Mouse (Mus musculus) hindbrain, embryonic 16.5 days (tissue): ENCODE measurements at regions not wholly inside any gene's neighbourhood (a gene's known extent, or its start where the extent isn't known, plus 50 kb on each side); places are given as distances from the start of the nearest gene placed in this dataset.
"Not testable (repeated sequence)": the region's sequence is repeated elsewhere in the genome, so short reads cannot be mapped to it uniquely, and the experiment has no call there.

Source experiments
- ATAC-seq: fragments of 200-750 bp; cut with Nextera tagmentation; 2 replicates; pipeline ENCODE4 v1.8.0; 2017; ENCODE audit warnings: moderate TSS enrichment, moderate library complexity
- H3K27ac ChIP-seq: fragments of 300-500 bp; sonication (generic); 2 replicates; pipeline ENCODE4 v1.5.1; 2014; ENCODE audit warnings: low read depth, mild to moderate bottlenecking, control low read depth, low read length, moderate library complexity
- H3K27me3 ChIP-seq: fragments of 300-500 bp; sonication (generic); replicated peaks from 2 replicates; pipeline ENCODE4 v1.6.1; 2014; ENCODE audit warnings: low read length; ENCODE audit not compliant: control insufficient read depth, insufficient read depth
- H3K36me3 ChIP-seq: fragments of 300-500 bp; sonication (generic); 2 replicates; pipeline ENCODE4 v1.6.1; 2014; ENCODE audit warnings: mild to moderate bottlenecking, low read length, moderate library complexity, mixed read lengths; ENCODE audit not compliant: control insufficient read depth, insufficient read depth
- H3K4me1 ChIP-seq: fragments of 300-500 bp; sonication (generic); 2 replicates; pipeline ENCODE4 v1.6.1; 2014; ENCODE audit warnings: low read depth, low read length; ENCODE audit not compliant: control insufficient read depth, insufficient read depth
- H3K4me2 ChIP-seq: fragments of 300-500 bp; sonication (generic); 2 replicates; pipeline ENCODE4 v1.6.1; 2014; ENCODE audit warnings: mild to moderate bottlenecking, low read length, control low read depth, moderate library complexity
- H3K4me3 ChIP-seq: fragments of 300-500 bp; sonication (generic); 2 replicates; pipeline ENCODE4 v1.5.1; 2014; ENCODE audit warnings: mild to moderate bottlenecking, low read length, control low read depth, moderate library complexity
- H3K9ac ChIP-seq: fragments of 300-500 bp; sonication (generic); 2 replicates; pipeline ENCODE4 v1.6.1; 2014; ENCODE audit warnings: low read depth, mild to moderate bottlenecking, control low read depth, low read length, moderate library complexity
- H3K9me3 ChIP-seq: fragments of 300-500 bp; sonication (generic); 2 replicates; pipeline ENCODE4 v1.6.1; 2014; ENCODE audit warnings: mild to moderate bottlenecking, low read length, moderate library complexity; ENCODE audit not compliant: control insufficient read depth
- WGBS: fragments of 180-500 bp; shearing (Covaris S2); extraction: QIAGEN DNeasy Blood & Tissue Kit; methylation state at CpG from one replicate; pipeline ENCODE4 v1.1.7; 2014; 5-methylcytosine and 5-hydroxymethylcytosine counted together

- no peak for ATAC-seq
- H3K4me3 ChIP-seq: no peak overlapping the region
- no peaks in the 10 kb centered on the region for H3K9me3 ChIP-seq
- no peaks in the 10 kb centered on the region for H3K4me1 ChIP-seq
- H3K27me3 ChIP-seq: no peaks in the 10 kb centered on the region
- H3K27ac ChIP-seq: no peak overlapping the region
- 73% methylated on average over 6 of the region's 6 CpGs for WGBS
- no peaks in the 10 kb centered on the region; the same call in 1 of the 2 replicates for H3K36me3 ChIP-seq
- H3K9ac ChIP-seq: no peak overlapping the region
- H3K4me2 ChIP-seq: no peak overlapping the region
Observed at GRCm38 (mm10) chrX:50569087-50569486, 140.8 kb upstream of the Olfr1324 start.

GRCm38 (mm10) chrX:50566345-50566744, 138.0 kb upstream of the Olfr1324 start:
- no peak overlapping the region for H3K4me3 ChIP-seq

GRCm38 (mm10) chrX:50565031-50565430, 136.7 kb upstream of the Olfr1324 start:
- not testable (repeated sequence) for H3K36me3 ChIP-seq, H3K4me3 ChIP-seq, H3K9ac ChIP-seq, H3K4me2 ChIP-seq, ATAC-seq, H3K27me3 ChIP-seq, H3K27ac ChIP-seq, H3K9me3 ChIP-seq, H3K4me1 ChIP-seq
- WGBS: 87% methylated on average over 5 of the region's 5 CpGs

More at GRCm38 (mm10) chrX:50566345-50566744, 138.0 kb upstream of the Olfr1324 start:
- no peaks in the 10 kb centered on the region; the same call in 1 of the 2 replicates for H3K36me3 ChIP-seq
- H3K27ac ChIP-seq: no peak overlapping the region
- ATAC-seq: peak; percentile 69; the same call in 1 of the 2 replicates
- H3K9ac ChIP-seq: no peak overlapping the region
- H3K9me3 ChIP-seq: no peaks in the 10 kb centered on the region
- H3K27me3 ChIP-seq: no peaks in the 10 kb centered on the region
- WGBS: 70% methylated on average over 5 of the region's 5 CpGs
- peak overlapping the region; percentile 27; the same call in 1 of the 2 replicates for H3K4me2 ChIP-seq
- no peaks in the 10 kb centered on the region for H3K4me1 ChIP-seq

- 0 out of 2 replicates have a peak, but pooled peaks have one; percentile 40 for ATAC-seq
- H3K27ac ChIP-seq: no peak overlapping the region
- no peaks in the 10 kb centered on the region for H3K27me3 ChIP-seq
- WGBS: 65% methylated on average over 2 of the region's 2 CpGs
- H3K9me3 ChIP-seq: no peaks in the 10 kb centered on the region
- no peak overlapping the region for H3K9ac ChIP-seq
- H3K4me1 ChIP-seq: no peaks in the 10 kb centered on the region
- H3K4me2 ChIP-seq: no peak overlapping the region
- no peak overlapping the region for H3K4me3 ChIP-seq
- H3K36me3 ChIP-seq: no peaks in the 10 kb centered on the region; the same call in 1 of the 2 replicates
Observed at GRCm38 (mm10) chrX:50560915-50561314, 132.6 kb upstream of the Olfr1324 start.

- peaks cover 2% of the 10 kb centered on the region; the same call in 1 of the 2 replicates for H3K9me3 ChIP-seq
- no peaks in the 10 kb centered on the region for H3K36me3 ChIP-seq
- no peak overlapping the region for H3K9ac ChIP-seq
- no peaks in the 10 kb centered on the region for H3K4me1 ChIP-seq
- H3K27ac ChIP-seq: no peak overlapping the region
- 70% methylated on average over 10 of the region's 10 CpGs for WGBS
- peak overlapping the region; percentile 42 for H3K4me2 ChIP-seq
- H3K4me3 ChIP-seq: peak overlapping the region; percentile 35
- no peaks in the 10 kb centered on the region for H3K27me3 ChIP-seq
- peak; percentile 30; the same call in 1 of the 2 replicates for ATAC-seq
Observed at GRCm38 (mm10) chrX:50550297-50550696, 122.0 kb upstream of the Olfr1324 start.

GRCm38 (mm10) chrX:50549713-50550112, 121.4 kb upstream of the Olfr1324 start:
- Histone ChIP-seq H3K9ac (no peak overlapping the region), H3K4me1 (no peaks in the 10 kb centered on the region), H3K4me3 (peak overlapping the region; percentile 35), H3K36me3 (no peaks in the 10 kb centered on the region), H3K27me3 (no peaks in the 10 kb centered on the region), H3K4me2 (peak overlapping the region; percentile 42), H3K27ac (no peak overlapping the region), H3K9me3 (peaks cover 2% of the 10 kb centered on the region; the same call in 1 of the 2 replicates)
- ATAC-seq: peak; percentile 82
- WGBS: 64% methylated on average over 3 of the region's 3 CpGs

GRCm38 (mm10) chrX:50537785-50538159, 109.5 kb upstream of the Olfr1324 start:
- 65% methylated on average over 3 of the region's 4 CpGs for WGBS
- peak overlapping the region; percentile 42 for H3K4me3 ChIP-seq
- ATAC-seq: peak; percentile 64; the same call in 1 of the 2 replicates

GRCm38 (mm10) chrX:50537122-50537784, 109.0 kb upstream of the Olfr1324 start:
- Histone ChIP-seq H3K4me2 (peak overlapping the region; percentile 32), H3K4me1 (no peaks in the 10 kb centered on the region), H3K4me3 (peak overlapping the region; percentile 42), H3K9ac (peak overlapping the region; percentile 47; the same call in 1 of the 2 replicates), H3K27me3 (no peaks in the 10 kb centered on the region), H3K9me3 (no peaks in the 10 kb centered on the region), H3K27ac (no peak overlapping the region), H3K36me3 (no peaks in the 10 kb centered on the region)
- peak; percentile 82 for ATAC-seq
- 53% methylated on average over 19 of the region's 19 CpGs for WGBS

More at GRCm38 (mm10) chrX:50537785-50538159, 109.5 kb upstream of the Olfr1324 start:
- H3K27ac ChIP-seq, H3K9ac ChIP-seq, H3K36me3 ChIP-seq, H3K4me1 ChIP-seq, H3K27me3 ChIP-seq, H3K9me3 ChIP-seq: not testable (repeated sequence)
- peak overlapping the region; percentile 32 for H3K4me2 ChIP-seq

GRCm38 (mm10) chrX:50504047-50504446, 75.7 kb upstream of the Olfr1324 start:
- Histone ChIP-seq H3K4me2 (no peak overlapping the region), H3K36me3 (no peaks in the 10 kb centered on the region), H3K27ac (no peak overlapping the region), H3K9ac (no peak overlapping the region), H3K4me1 (no peaks in the 10 kb centered on the region), H3K27me3 (no peaks in the 10 kb centered on the region), H3K9me3 (no peaks in the 10 kb centered on the region), H3K4me3 (no peak overlapping the region)
- ATAC-seq: no peak
- 38% methylated on average over 3 of the region's 3 CpGs for WGBS
